Mouse (Mus musculus): ENCODE measurements around the gene Zfp937. TPM values are rescaled to one million over a fixed set of nuclear protein-coding genes. Genes with fewer than 3 reads are reported as not detected.
A peak's percentile ranks its signal among the peaks of the same experiment; 100 is the strongest.
"Not testable (repeated sequence)": the region's sequence is repeated elsewhere in the genome, so short reads cannot be mapped to it uniquely, and the experiment has no call there.

The Zfp937 gene
- polyA plus RNA-seq (2015; fragmentation: Nextera tagmentation; extraction: Ambion mirVana): 4.0 and 4.1 TPM in 2 replicates

DNA sequence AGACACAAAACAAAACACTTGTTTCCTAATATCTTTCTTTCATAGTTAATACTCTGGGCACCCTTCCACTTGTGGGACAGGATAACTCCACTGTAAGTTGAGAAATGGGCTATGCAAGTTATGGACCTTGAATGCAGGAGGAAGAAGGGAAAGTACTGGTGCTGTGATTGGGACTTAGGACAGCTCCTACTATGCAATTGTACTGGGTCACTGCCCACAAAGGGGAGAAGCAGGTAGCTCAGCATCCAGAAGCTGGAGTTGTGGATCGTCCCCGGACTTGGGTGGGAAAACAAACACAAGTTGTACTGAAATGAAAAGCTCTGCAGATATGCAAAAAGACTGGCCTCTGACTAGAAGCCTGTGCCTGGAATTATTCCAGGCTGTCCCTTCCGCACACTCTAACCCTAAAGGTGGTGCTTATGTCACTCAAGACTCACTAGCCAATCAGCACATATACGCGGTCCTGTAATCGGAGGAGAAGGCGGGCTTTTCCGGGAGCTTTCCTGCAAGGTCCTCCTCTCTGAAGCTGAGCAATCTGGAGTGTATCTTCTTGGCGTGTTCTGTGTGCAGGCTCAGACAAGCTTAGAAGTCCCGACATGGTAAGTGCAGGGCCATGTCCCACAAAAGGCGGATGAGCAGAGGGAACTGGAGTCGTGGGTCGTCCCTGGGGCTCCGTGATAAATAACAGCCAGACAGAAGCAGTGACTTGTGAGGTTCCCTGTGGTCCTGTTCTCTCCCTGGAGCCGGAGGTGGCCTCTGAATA is at the start of gene Zfp937:
TSS of gene Zfp937 (plus strand) at position 474 of the 763 bp plus-strand sequence.
- H3K9ac ChIP-seq: peak within 1 kb of the TSS; percentile 73
- H3K4me2 ChIP-seq: peak within 1 kb of the TSS; percentile 64
- peak within 1 kb of the TSS; percentile 55 for H3K4me3 ChIP-seq
- not testable (repeated sequence) for H3K27ac ChIP-seq (replicated peaks); H3K4me1 ChIP-seq; H3K36me3 ChIP-seq; H3K9me3 ChIP-seq; H3K27me3 ChIP-seq (replicated peaks)
- under 1% methylated on average over 15 of the region's 15 CpGs for WGBS
- ATAC-seq (ENCODE audit: extremely low read depth, insufficient number of reproducible peaks, low FRiP score, low TSS enrichment): peak; percentile 94

DNA sequence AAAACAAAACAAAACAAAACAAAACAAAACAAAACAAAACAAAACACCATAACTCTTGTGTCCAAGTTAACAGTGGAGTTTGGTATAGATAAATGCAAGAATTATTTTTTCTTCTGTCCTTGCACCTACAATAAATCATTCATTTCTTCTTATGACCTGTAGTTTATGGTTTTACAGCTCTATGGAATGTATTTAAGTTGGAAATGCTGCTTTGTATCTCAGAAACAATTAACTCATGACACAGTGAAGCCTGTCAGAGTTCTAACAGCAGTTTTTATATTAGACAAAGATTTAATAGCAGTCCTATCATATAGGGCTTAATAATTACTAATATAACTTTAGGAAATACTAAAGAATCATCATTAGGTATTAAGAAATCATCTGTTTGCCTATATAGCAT is 44.0 kb upstream of the Zfp937 start:
- Histone ChIP-seq H3K36me3 (no peaks in the 10 kb centered on the region), H3K27me3 (replicated peaks) (no peaks in the 10 kb centered on the region), H3K4me1 (no peaks in the 10 kb centered on the region), H3K4me3 (no peak overlapping the region), H3K27ac (replicated peaks) (no peak overlapping the region), H3K9ac (no peak overlapping the region), H3K9me3 (peaks cover 7% of the 10 kb centered on the region), H3K4me2 (no peak overlapping the region)
- ATAC-seq (ENCODE audit: extremely low read depth, insufficient number of reproducible peaks, low FRiP score, low TSS enrichment): no peak

DNA sequence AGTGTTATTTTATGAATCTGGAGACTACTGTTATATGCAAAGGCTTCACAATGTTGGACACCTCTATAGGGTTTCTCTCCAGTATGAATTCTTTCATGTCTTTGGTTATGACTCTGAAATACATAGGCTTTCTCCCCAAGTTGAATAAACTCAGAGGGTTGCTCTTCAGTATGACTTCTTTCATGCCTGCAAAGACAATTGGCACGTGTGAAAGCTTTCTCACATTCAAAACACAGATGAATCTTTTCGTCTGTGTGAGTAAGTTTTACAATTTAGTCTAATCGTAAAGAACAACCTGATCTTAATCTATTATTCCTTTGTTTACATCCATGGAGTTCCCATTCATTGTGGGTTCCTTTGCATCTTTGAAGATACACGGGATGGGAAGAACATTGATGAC is 38.3 kb upstream of the Zfp937 start, which contains the start of gene Gm10770:
TSS of gene Gm10770 (minus strand) at position 101 of the 400 bp plus-strand sequence.
- not testable (repeated sequence) for H3K36me3 ChIP-seq; ATAC-seq (ENCODE audit: extremely low read depth, insufficient number of reproducible peaks, low FRiP score, low TSS enrichment); H3K4me3 ChIP-seq; H3K4me2 ChIP-seq; H3K27ac ChIP-seq (replicated peaks); H3K9ac ChIP-seq; H3K4me1 ChIP-seq; H3K27me3 ChIP-seq (replicated peaks)
- 64% methylated on average over 4 of the region's 4 CpGs for WGBS
- H3K9me3 ChIP-seq: peaks cover 13% of the 10 kb centered on the region

- ATAC-seq (ENCODE audit: extremely low read depth, insufficient number of reproducible peaks, low FRiP score, low TSS enrichment): not testable (repeated sequence)
Measured at GRCm38 (mm10) chr2:150181046-150181445, 36.8 kb upstream of the Zfp937 start.

DNA sequence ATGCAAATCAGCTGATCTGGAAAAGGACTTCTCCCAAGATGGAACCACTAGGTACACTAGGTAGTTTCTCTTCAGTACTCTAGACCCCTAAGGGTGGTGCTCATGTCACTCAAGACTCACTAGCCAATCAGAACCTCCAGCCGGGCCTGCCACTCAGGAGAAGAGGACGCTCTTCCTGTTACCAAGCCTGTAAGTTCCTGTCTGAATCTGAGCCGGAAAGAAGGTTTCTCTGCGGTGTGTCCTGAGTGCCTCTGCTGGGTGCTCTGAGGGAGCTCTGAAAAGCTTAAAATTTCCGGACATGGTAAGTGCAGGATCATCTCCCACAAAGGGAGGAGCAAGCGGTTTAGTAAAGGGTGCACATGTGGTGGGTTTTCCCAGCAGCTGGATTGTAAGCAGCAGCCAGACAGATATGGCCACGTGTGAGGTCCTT is 36.3 kb upstream of the Zfp937 start, which contains the start of gene Gm14139:
TSS of gene Gm14139 (plus strand) at position 186 of the 430 bp plus-strand sequence.
- ATAC-seq (ENCODE audit: extremely low read depth, insufficient number of reproducible peaks, low FRiP score, low TSS enrichment); H3K36me3 ChIP-seq; H3K27me3 ChIP-seq (replicated peaks); H3K9ac ChIP-seq; H3K4me1 ChIP-seq; H3K4me2 ChIP-seq; H3K27ac ChIP-seq (replicated peaks); H3K4me3 ChIP-seq: not testable (repeated sequence)
- 64% methylated on average over 7 of the region's 7 CpGs for WGBS
- H3K9me3 ChIP-seq: peaks cover 13% of the 10 kb centered on the region

More at GRCm38 (mm10) chr2:150181046-150181445, 36.8 kb upstream of the Zfp937 start:
- not testable (repeated sequence) for H3K36me3 ChIP-seq; H3K9ac ChIP-seq; H3K4me1 ChIP-seq; H3K27ac ChIP-seq (replicated peaks); H3K4me3 ChIP-seq; H3K27me3 ChIP-seq (replicated peaks); H3K4me2 ChIP-seq
- H3K9me3 ChIP-seq: peaks cover 13% of the 10 kb centered on the region

DNA sequence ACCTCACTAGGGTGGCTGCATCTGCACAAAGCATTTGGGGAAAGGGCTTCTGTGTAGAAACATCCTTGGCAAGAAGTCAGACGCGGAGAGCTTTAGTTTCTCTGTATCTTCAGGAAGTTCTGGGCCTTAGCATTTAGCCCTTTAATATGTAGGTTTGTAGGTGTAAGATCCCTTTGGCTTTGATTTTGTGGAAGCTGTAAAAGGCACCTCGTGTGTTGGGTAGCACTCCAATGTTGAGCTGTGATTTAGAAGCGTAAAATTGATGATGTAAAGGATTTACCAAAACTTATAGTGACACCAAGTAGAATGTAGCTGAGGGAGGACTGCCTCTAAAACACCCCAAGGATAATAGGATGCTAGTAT is 471 bp downstream of the Zfp937 start:
- Histone ChIP-seq H3K4me2 (peak overlapping the region; percentile 64), H3K9ac (peak overlapping the region; percentile 73), H3K4me3 (peak overlapping the region; percentile 55)
- H3K27ac ChIP-seq (replicated peaks); H3K27me3 ChIP-seq (replicated peaks); H3K4me1 ChIP-seq; H3K36me3 ChIP-seq; H3K9me3 ChIP-seq: not testable (repeated sequence)
- 29% methylated on average over 4 of the region's 4 CpGs for WGBS
- peak; percentile 33; the same call in 1 of the 2 replicates for ATAC-seq (ENCODE audit: extremely low read depth, insufficient number of reproducible peaks, low FRiP score, low TSS enrichment)

DNA sequence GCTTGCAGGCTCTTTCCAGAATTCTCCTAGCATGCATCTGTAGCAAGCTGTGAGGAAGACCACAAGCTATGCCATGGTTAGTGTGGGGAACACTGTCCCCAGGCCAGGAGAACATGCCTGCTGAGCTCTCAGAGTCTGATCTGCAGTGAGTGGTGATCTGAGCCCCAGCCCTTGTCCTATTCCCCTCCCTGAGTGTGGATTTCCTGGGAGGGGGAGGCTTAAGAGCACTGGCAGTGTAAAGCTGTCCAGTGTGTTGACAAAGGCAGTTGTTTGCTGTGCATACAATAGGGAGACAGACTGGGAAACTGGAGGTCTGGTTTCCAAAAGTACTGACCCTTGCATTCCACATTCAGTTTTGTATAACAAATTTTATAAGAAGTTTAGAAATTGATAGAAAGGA is 5.4 kb downstream of the Zfp937 start:
- H3K9ac ChIP-seq; H3K4me2 ChIP-seq; H3K27me3 ChIP-seq (replicated peaks); ATAC-seq (ENCODE audit: extremely low read depth, insufficient number of reproducible peaks, low FRiP score, low TSS enrichment); H3K4me3 ChIP-seq; H3K27ac ChIP-seq (replicated peaks); H3K36me3 ChIP-seq; H3K9me3 ChIP-seq; H3K4me1 ChIP-seq: not testable (repeated sequence)

DNA sequence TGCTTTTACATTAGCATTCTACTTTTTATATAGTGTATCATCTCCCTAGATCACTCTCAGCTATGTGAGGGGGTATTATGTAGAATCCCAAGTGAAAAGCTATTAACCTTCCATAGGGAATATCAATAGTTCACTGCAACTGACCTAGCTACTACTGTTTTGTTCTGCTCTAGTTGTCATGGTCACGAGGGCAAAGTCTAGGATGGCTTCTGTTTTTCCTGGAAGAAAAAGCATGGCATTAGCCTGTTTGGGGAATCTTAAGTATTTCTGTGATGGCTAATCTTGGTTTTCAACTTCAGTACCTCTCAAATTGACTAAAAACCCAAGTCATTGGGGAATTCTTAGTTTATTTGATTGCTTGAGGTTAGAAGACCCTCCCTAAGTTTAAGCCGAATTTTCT is 25.3 kb downstream of the Zfp937 start:
- no peaks in the 10 kb centered on the region for H3K4me1 ChIP-seq
- H3K27me3 ChIP-seq (replicated peaks): no peaks in the 10 kb centered on the region
- H3K9me3 ChIP-seq: peaks cover 48% of the 10 kb centered on the region
- WGBS: 72% methylated on average over 2 of the region's 2 CpGs
- H3K9ac ChIP-seq: no peak overlapping the region
- ATAC-seq (ENCODE audit: extremely low read depth, insufficient number of reproducible peaks, low FRiP score, low TSS enrichment): no peak
- H3K4me3 ChIP-seq: no peak overlapping the region
- H3K27ac ChIP-seq (replicated peaks): no peak overlapping the region
- H3K4me2 ChIP-seq: no peak overlapping the region
- H3K36me3 ChIP-seq: peaks cover 24% of the 10 kb centered on the region

DNA sequence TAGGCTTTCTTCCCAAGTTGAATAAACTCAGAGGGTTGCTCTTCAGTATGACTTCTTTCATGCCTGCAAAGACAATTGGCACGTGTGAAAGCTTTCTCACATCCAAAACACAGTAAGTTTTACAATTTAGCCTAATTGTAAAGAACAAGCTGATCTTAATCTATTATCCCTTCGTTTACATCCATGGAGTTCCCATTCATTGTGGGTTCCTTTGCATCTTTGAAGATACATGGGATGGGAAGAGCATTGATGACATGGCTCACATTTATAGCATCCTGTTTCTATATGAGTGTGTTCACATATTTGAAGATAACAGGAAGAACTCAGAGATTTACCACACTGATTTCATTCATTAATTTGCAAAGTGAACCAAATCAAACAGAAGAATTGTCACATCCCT is 37.6 kb downstream of the Zfp937 start, which contains the start of gene Gm21994:
TSS of gene Gm21994 (minus strand) at position 101 of the 400 bp plus-strand sequence.
- H3K27me3 ChIP-seq (replicated peaks); ATAC-seq (ENCODE audit: extremely low read depth, insufficient number of reproducible peaks, low FRiP score, low TSS enrichment); H3K4me1 ChIP-seq; H3K4me2 ChIP-seq; H3K9ac ChIP-seq; H3K27ac ChIP-seq (replicated peaks); H3K4me3 ChIP-seq; H3K36me3 ChIP-seq: not testable (repeated sequence)
- WGBS: 44% methylated on average over 2 of the region's 2 CpGs
- peaks cover 11% of the 10 kb centered on the region for H3K9me3 ChIP-seq

DNA sequence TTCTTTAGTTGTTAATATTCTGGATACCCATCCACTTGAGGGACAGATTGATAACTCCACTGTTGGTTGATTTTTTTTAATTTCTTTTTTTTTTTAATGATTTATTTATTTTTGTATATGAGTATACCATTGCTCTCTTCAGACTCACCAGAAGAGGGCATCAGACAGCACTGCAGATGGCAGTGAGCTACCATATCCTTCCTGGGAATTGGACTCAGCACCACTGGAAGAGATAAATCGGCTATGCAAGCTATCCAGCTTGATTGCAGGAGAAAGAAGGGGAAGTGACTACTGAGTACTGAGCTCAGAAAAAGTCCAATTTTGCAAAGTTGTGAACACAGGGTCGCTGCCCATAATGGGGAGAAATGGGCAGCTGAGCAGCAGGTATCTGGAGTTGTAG is 39.0 kb downstream of the Zfp937 start:
- not testable (repeated sequence) for H3K9ac ChIP-seq; H3K27ac ChIP-seq (replicated peaks); H3K27me3 ChIP-seq (replicated peaks); H3K4me2 ChIP-seq; ATAC-seq (ENCODE audit: extremely low read depth, insufficient number of reproducible peaks, low FRiP score, low TSS enrichment); H3K4me3 ChIP-seq; H3K4me1 ChIP-seq; H3K36me3 ChIP-seq
- H3K9me3 ChIP-seq: peaks cover 11% of the 10 kb centered on the region
- 53% methylated on average over 2 of the region's 2 CpGs for WGBS

- H3K27me3 ChIP-seq (replicated peaks); H3K4me2 ChIP-seq; H3K36me3 ChIP-seq; H3K4me1 ChIP-seq; ATAC-seq (ENCODE audit: extremely low read depth, insufficient number of reproducible peaks, low FRiP score, low TSS enrichment); H3K9ac ChIP-seq; H3K27ac ChIP-seq (replicated peaks); H3K4me3 ChIP-seq: not testable (repeated sequence)
- H3K9me3 ChIP-seq: peaks cover 14% of the 10 kb centered on the region
- WGBS: 66% methylated on average over 4 of the region's 4 CpGs
Measured at GRCm38 (mm10) chr2:150257291-150257690, 39.4 kb downstream of the Zfp937 start, which contains the start of gene Gm14124. Gene Gm14124, plus strand, starts transcription at chr2:150257517.

Measured in heart, embryonic 13.5 days (tissue).